Mouse (Mus musculus) heart, embryonic 12.5 days (tissue): Measurements from ENCODE around the gene Pclo. TPM values are rescaled to one million over a fixed set of nuclear protein-coding genes. Genes with fewer than 3 reads are reported as not detected.

Source experiments
- ATAC-seq: fragments of 200-750 bp; cut with Nextera tagmentation; 2 replicates; pipeline ENCODE4 v1.8.0; 2017; ENCODE audit warnings: moderate TSS enrichment, moderate library complexity; ENCODE audit not compliant: insufficient number of reproducible peaks, low FRiP score
- H3K27ac ChIP-seq: fragments of 300-500 bp; sonication (generic); 2 replicates; pipeline ENCODE4 v1.5.1; 2016; ENCODE audit warnings: mild to moderate bottlenecking, moderate library complexity; ENCODE audit not compliant: poor library complexity, severe bottlenecking
- H3K27me3 ChIP-seq: fragments of 300-500 bp; sonication (generic); replicated peaks from 2 replicates; pipeline ENCODE4 v1.6.1; 2016; ENCODE audit warnings: mild to moderate bottlenecking, moderate library complexity
- H3K36me3 ChIP-seq: fragments of 300-500 bp; sonication (generic); 2 replicates; pipeline ENCODE4 v1.6.1; 2016; ENCODE audit warnings: mild to moderate bottlenecking, moderate library complexity
- H3K4me1 ChIP-seq: fragments of 300-500 bp; sonication (generic); replicated peaks from 2 replicates; pipeline ENCODE4 v1.6.1; 2016; ENCODE audit warnings: mild to moderate bottlenecking
- H3K4me2 ChIP-seq: fragments of 300-500 bp; sonication (generic); 2 replicates; pipeline ENCODE4 v1.6.1; 2016; ENCODE audit warnings: mild to moderate bottlenecking, moderate library complexity
- H3K4me3 ChIP-seq: fragments of 300-500 bp; sonication (generic); 2 replicates; pipeline ENCODE4 v1.5.1; 2016; ENCODE audit warnings: mild to moderate bottlenecking
- H3K9ac ChIP-seq: fragments of 300-500 bp; sonication (generic); 2 replicates; pipeline ENCODE4 v1.6.1; 2016; ENCODE audit warnings: mild to moderate bottlenecking, moderate library complexity
- H3K9me3 ChIP-seq: fragments of 300-500 bp; sonication (generic); replicated peaks from 2 replicates; pipeline ENCODE4 v1.6.1; 2016; ENCODE audit warnings: mild to moderate bottlenecking, moderate library complexity
- WGBS: fragments of 180-500 bp; shearing (Covaris S2); methylation state at CpG from one replicate; pipeline ENCODE4 v1.1.7; 2016; 5-methylcytosine and 5-hydroxymethylcytosine counted together
- polyA plus RNA-seq: library from polyadenylated mRNA; unstranded; fragments of >200 nt; fragmentation: Nextera tagmentation; extraction: Ambion mirVana; gene quantifications from 2 replicates; pipeline ENCODE4 v1.2.1, GENCODE M21; 2016

Pclo gene
- polyA plus RNA-seq, 1 experiment from 2014 or later, result 0.11 TPM

GRCm38 (mm10) chr5:14575626-14576025 is 60.9 kb downstream of the Pclo start:
- H3K27me3 ChIP-seq, result no peaks in the 10 kb centered on the region
- H3K9me3 ChIP-seq, result no peaks in the 10 kb centered on the region
- 85% methylated on average over 3 of the region's 3 CpGs for WGBS
- H3K36me3 ChIP-seq, result no peaks in the 10 kb centered on the region
- no peak overlapping the region for H3K27ac ChIP-seq
- H3K4me2 ChIP-seq, result no peak overlapping the region
- no peaks in the 10 kb centered on the region for H3K4me1 ChIP-seq
- H3K4me3 ChIP-seq, result no peak overlapping the region
- H3K9ac ChIP-seq, result no peak overlapping the region
- ATAC-seq, result no peak

GRCm38 (mm10) chr5:14591479-14591878 is 76.8 kb downstream of the Pclo start:
- WGBS, result 75% methylated on average over 3 of the region's 3 CpGs
- H3K4me1 ChIP-seq, result no peaks in the 10 kb centered on the region
- no peak for ATAC-seq

GRCm38 (mm10) chr5:14595426-14596013 is 80.8 kb downstream of the Pclo start:
- no peak for ATAC-seq
- Histone ChIP-seq H3K9ac (no peak overlapping the region), H3K27ac (no peak overlapping the region), H3K4me3 (no peak overlapping the region), H3K9me3 (no peaks in the 10 kb centered on the region), H3K4me1 (no peaks in the 10 kb centered on the region), H3K4me2 (no peak overlapping the region), H3K36me3 (no peaks in the 10 kb centered on the region), H3K27me3 (no peaks in the 10 kb centered on the region)
- 69% methylated on average over 2 of the region's 2 CpGs for WGBS

More at GRCm38 (mm10) chr5:14591479-14591878, 76.8 kb downstream of the Pclo start:
- Histone ChIP-seq H3K36me3 (no peaks in the 10 kb centered on the region), H3K9me3 (no peaks in the 10 kb centered on the region), H3K4me2 (no peak overlapping the region), H3K4me3 (no peak overlapping the region), H3K27me3 (no peaks in the 10 kb centered on the region), H3K27ac (no peak overlapping the region), H3K9ac (no peak overlapping the region)

GRCm38 (mm10) chr5:14608318-14608717 is 93.6 kb downstream of the Pclo start:
- H3K9ac ChIP-seq, result no peak overlapping the region
- no peak for ATAC-seq
- WGBS, result 49% methylated on average over 1 of the region's 1 CpGs

GRCm38 (mm10) chr5:14621146-14621545 is 106.4 kb downstream of the Pclo start:
- H3K4me1 ChIP-seq, result no peaks in the 10 kb centered on the region
- no peak overlapping the region for H3K4me2 ChIP-seq
- H3K9ac ChIP-seq, result no peak overlapping the region
- H3K4me3 ChIP-seq, result no peak overlapping the region
- no peaks in the 10 kb centered on the region for H3K27me3 ChIP-seq
- H3K9me3 ChIP-seq, result no peaks in the 10 kb centered on the region
- 74% methylated on average over 7 of the region's 7 CpGs for WGBS
- H3K36me3 ChIP-seq, result no peaks in the 10 kb centered on the region
- ATAC-seq, result no peak
- no peak overlapping the region for H3K27ac ChIP-seq

More at GRCm38 (mm10) chr5:14608318-14608717, 93.6 kb downstream of the Pclo start:
- Histone ChIP-seq H3K4me2 (no peak overlapping the region), H3K36me3 (no peaks in the 10 kb centered on the region), H3K9me3 (no peaks in the 10 kb centered on the region), H3K4me1 (no peaks in the 10 kb centered on the region), H3K4me3 (no peak overlapping the region), H3K27ac (no peak overlapping the region), H3K27me3 (no peaks in the 10 kb centered on the region)

GRCm38 (mm10) chr5:14623360-14623759 is 108.6 kb downstream of the Pclo start:
- no peak for ATAC-seq
- Histone ChIP-seq H3K4me3 (no peak overlapping the region), H3K4me2 (no peak overlapping the region), H3K27ac (no peak overlapping the region), H3K36me3 (no peaks in the 10 kb centered on the region), H3K9me3 (no peaks in the 10 kb centered on the region), H3K9ac (no peak overlapping the region), H3K27me3 (no peaks in the 10 kb centered on the region), H3K4me1 (no peaks in the 10 kb centered on the region)
- WGBS, result 59% methylated on average over 7 of the region's 7 CpGs

- H3K27ac ChIP-seq, result no peak overlapping the region
- no peak for ATAC-seq
- 76% methylated on average over 1 of the region's 1 CpGs for WGBS
- no peaks in the 10 kb centered on the region for H3K27me3 ChIP-seq
- H3K9ac ChIP-seq, result no peak overlapping the region
- no peaks in the 10 kb centered on the region for H3K9me3 ChIP-seq
- no peaks in the 10 kb centered on the region for H3K4me1 ChIP-seq
- no peaks in the 10 kb centered on the region for H3K36me3 ChIP-seq
- no peak overlapping the region for H3K4me2 ChIP-seq
- H3K4me3 ChIP-seq, result no peak overlapping the region
Measured at GRCm38 (mm10) chr5:14641260-14641659, 126.5 kb downstream of the Pclo start.

- Histone ChIP-seq H3K9me3 (no peaks in the 10 kb centered on the region), H3K4me3 (no peak overlapping the region), H3K36me3 (no peaks in the 10 kb centered on the region), H3K4me1 (no peaks in the 10 kb centered on the region), H3K4me2 (no peak overlapping the region), H3K27me3 (no peaks in the 10 kb centered on the region), H3K9ac (no peak overlapping the region), H3K27ac (no peak overlapping the region)
- ATAC-seq, result no peak
- 84% methylated on average over 3 of the region's 3 CpGs for WGBS
Measured at GRCm38 (mm10) chr5:14645856-14646255, 131.1 kb downstream of the Pclo start.

- Histone ChIP-seq H3K4me3 (no peak overlapping the region), H3K27ac (no peak overlapping the region), H3K27me3 (no peaks in the 10 kb centered on the region), H3K9ac (no peak overlapping the region), H3K9me3 (no peaks in the 10 kb centered on the region), H3K36me3 (no peaks in the 10 kb centered on the region), H3K4me2 (no peak overlapping the region), H3K4me1 (no peaks in the 10 kb centered on the region)
- no peak for ATAC-seq
- WGBS, result 68% methylated on average over 1 of the region's 1 CpGs
Measured at GRCm38 (mm10) chr5:14660637-14661036, 145.9 kb downstream of the Pclo start.

- Histone ChIP-seq H3K4me3 (no peak overlapping the region), H3K4me1 (no peaks in the 10 kb centered on the region), H3K36me3 (no peaks in the 10 kb centered on the region), H3K27ac (no peak overlapping the region), H3K9me3 (no peaks in the 10 kb centered on the region), H3K27me3 (no peaks in the 10 kb centered on the region), H3K4me2 (no peak overlapping the region), H3K9ac (no peak overlapping the region)
- WGBS, result 58% methylated on average over 1 of the region's 1 CpGs
- ATAC-seq, result no peak
Measured at GRCm38 (mm10) chr5:14662180-14662579, 147.5 kb downstream of the Pclo start.

GRCm38 (mm10) chr5:14662603-14663002 is 147.9 kb downstream of the Pclo start:
- Histone ChIP-seq H3K4me2 (no peak overlapping the region), H3K9ac (no peak overlapping the region), H3K9me3 (no peaks in the 10 kb centered on the region), H3K4me3 (no peak overlapping the region), H3K27ac (no peak overlapping the region), H3K4me1 (no peaks in the 10 kb centered on the region), H3K27me3 (no peaks in the 10 kb centered on the region), H3K36me3 (no peaks in the 10 kb centered on the region)
- 58% methylated on average over 1 of the region's 1 CpGs for WGBS
- ATAC-seq, result no peak

- Histone ChIP-seq H3K27ac (no peak overlapping the region), H3K9me3 (peaks cover 28% of the 10 kb centered on the region), H3K36me3 (no peaks in the 10 kb centered on the region), H3K9ac (no peak overlapping the region), H3K4me1 (no peaks in the 10 kb centered on the region), H3K4me3 (no peak overlapping the region), H3K4me2 (no peak overlapping the region), H3K27me3 (no peaks in the 10 kb centered on the region)
- no peak for ATAC-seq
- 84% methylated on average over 6 of the region's 6 CpGs for WGBS
Measured at GRCm38 (mm10) chr5:14680419-14680818, 165.7 kb downstream of the Pclo start.
